Mouse (Mus musculus): Measurements from ENCODE around the gene Gm5294.

DNA sequence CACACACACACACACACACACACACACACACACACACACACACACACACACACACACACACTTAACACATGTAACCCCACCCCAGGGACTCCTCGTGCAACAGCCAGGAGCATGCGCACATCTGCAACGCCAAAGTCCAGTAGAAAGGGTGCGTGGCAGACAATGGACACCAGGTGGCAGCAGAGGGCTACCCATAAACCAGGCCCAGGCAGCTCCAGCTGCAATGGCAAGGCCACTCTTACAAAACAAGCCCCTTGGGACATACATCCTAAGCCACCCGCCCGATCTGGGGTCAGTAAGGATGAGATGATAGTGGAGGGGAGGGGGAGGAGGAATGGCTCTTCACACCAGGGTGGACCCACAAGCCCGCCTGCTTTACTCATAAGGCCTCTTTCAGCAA is 28.2 kb downstream of the Gm5294 start:
- TF ChIP-seq CTCF (IDR thresholded peaks at IDR 0.05; ENCODE audit: insufficient read depth, low read length) (peak; percentile 99), POLR2A (IDR thresholded peaks at IDR 0.05; ENCODE audit: borderline replicate concordance, extremely low read depth, low read depth, low read length) (no peak)

All from lung, adult 2 months (tissue).